Mouse (Mus musculus) ES-E14 (cell line): ENCODE measurements around the gene Stmn1. TPM values are rescaled to one million over a fixed set of nuclear protein-coding genes. Genes with fewer than 3 reads are reported as not detected.

Experiments
- DNase-seq: peaks from one replicate; pipeline ENCODE4 v3.0.0-alpha.2; 2013; ENCODE audit warnings: low read depth, low spot score
- H3K27ac ChIP-seq: 2 replicates; pipeline ENCODE4 v1.5.1; 2012; ENCODE audit warnings: low read depth, mild to moderate bottlenecking, low read length, moderate library complexity, mixed read lengths; ENCODE audit not compliant: poor library complexity, insufficient read depth, severe bottlenecking
- H3K36me3 ChIP-seq: 2 replicates; pipeline ENCODE4 v1.6.1; 2012; ENCODE audit warnings: mild to moderate bottlenecking, low read length, moderate library complexity, mixed read lengths; ENCODE audit not compliant: control insufficient read depth, poor library complexity, insufficient read depth, severe bottlenecking
- H3K4me1 ChIP-seq, 2 experiments: fragments of 150-350 bp in 1 of 2; sonication (generic) in 1 of 2; 2 replicates each; pipeline ENCODE4 v1.6.1; 2012; ENCODE audit warnings: low read length in 2 of 2, mild to moderate bottlenecking in 1 of 2, mixed read lengths in 1 of 2; ENCODE audit not compliant: control insufficient read depth in 2 of 2, insufficient read depth in 2 of 2, poor library complexity in 1 of 2
- H3K4me3 ChIP-seq, 2 experiments: fragments of 150-350 bp in 1 of 2; sonication (generic) in 1 of 2; 2 replicates each; pipeline ENCODE4 v1.5.1; 2012; ENCODE audit warnings: low read length in 2 of 2, low read depth in 1 of 2, mild to moderate bottlenecking in 1 of 2, mixed read lengths in 1 of 2; ENCODE audit not compliant: insufficient read depth in 1 of 2, poor library complexity in 1 of 2, severe bottlenecking in 1 of 2
- H3K9ac ChIP-seq: 2 replicates; pipeline ENCODE4 v1.6.1; 2012; ENCODE audit warnings: low read depth, mild to moderate bottlenecking, low read length, mixed read lengths; ENCODE audit not compliant: poor library complexity, insufficient read depth, severe bottlenecking
- H3K9me3 ChIP-seq: fragments of 150-350 bp; sonication (generic); 2 replicates; pipeline ENCODE4 v1.6.1; 2012; ENCODE audit warnings: low read depth, mild to moderate bottlenecking, low read length; ENCODE audit not compliant: control insufficient read depth, insufficient read depth
- CHD2 ChIP-seq: IDR thresholded peaks from 2 replicates; pipeline ENCODE4 v1.6.1; 2014; ENCODE audit warnings: mild to moderate bottlenecking, low read depth, low read length, inconsistent platforms
- HCFC1 ChIP-seq: IDR thresholded peaks from 2 replicates; pipeline ENCODE4 v1.6.1; 2012; ENCODE audit warnings: low read length, inconsistent platforms, borderline replicate concordance; ENCODE audit not compliant: insufficient read depth
- MAFK ChIP-seq: IDR thresholded peaks from 2 replicates; pipeline ENCODE4 v1.6.1; 2014; ENCODE audit warnings: mild to moderate bottlenecking, low read depth, low read length, inconsistent platforms; ENCODE audit not compliant: insufficient read depth
- ZC3H11A ChIP-seq: IDR thresholded peaks from 2 replicates; pipeline ENCODE4 v1.6.1; 2012; ENCODE audit warnings: low read depth, mild to moderate bottlenecking, inconsistent platforms, low read length, borderline replicate concordance
- ZNF384 ChIP-seq: IDR thresholded peaks from 2 replicates; pipeline ENCODE4 v1.6.1; 2012; ENCODE audit warnings: low read depth, low read length, inconsistent platforms
- in situ Hi-C, 2 experiments: fragments of 600-800 bp; cut with MboI; formaldehyde crosslinking; loops; one replicate each; pipeline ENCODE4 v1.15.1; 2025; ENCODE audit warnings: low sequenced_read_pairs in 2 of 2, inconsistent platforms in 1 of 2; ENCODE audit not compliant: unreplicated experiment in 2 of 2
- total RNA-seq: library from RNA; depleted of rRNA; stranded (reverse); fragments of 300-350 nt; gene quantifications from 2 replicates; pipeline ENCODE4 v1.2.3, GENCODE M21; 2012

Stmn1 gene
- total RNA-seq, 1 experiment = 361 TPM

GRCm38 (mm10) chr4:134465789-134466188 lies 2.3 kb upstream of the Stmn1 start:
- in situ Hi-C loops = no loop called here
- TF ChIP-seq MAFK (no peak), ZC3H11A (no peak), HCFC1 (no peak), CHD2 (no peak), ZNF384 (no peak)
- H3K36me3 ChIP-seq = peaks cover under 1% of the 10 kb centered on the region
- H3K9me3 ChIP-seq = no peaks in the 10 kb centered on the region
- H3K27ac ChIP-seq = 0 out of 2 replicates have a peak overlapping the region, but pooled peaks have one; percentile 9
- DNase-seq = no peak
- peak overlapping the region; percentile 40; the same call in 1 of the 2 replicates for H3K9ac ChIP-seq
- H3K4me1 ChIP-seq = peaks cover 9 to 10% of the 10 kb centered on the region in 2 experiments; a peak in 3 of 4 replicates
- peak overlapping the region in 1 of 2 experiments; percentile 20; a peak in 1 of 4 replicates for H3K4me3 ChIP-seq

GRCm38 (mm10) chr4:134466381-134467262 lies 1.5 kb upstream of the Stmn1 start:
- in situ Hi-C loops = no loop called here
- peaks cover 9 to 10% of the 10 kb centered on the region in 2 experiments; a peak in 3 of 4 replicates for H3K4me1 ChIP-seq
- TF ChIP-seq ZC3H11A (no peak), HCFC1 (no peak), ZNF384 (no peak), MAFK (no peak), CHD2 (no peak)
- H3K4me3 ChIP-seq = peak overlapping the region; percentile 1 to 68; a peak in 3 of 4 replicates
- peak overlapping the region; percentile 40; the same call in 1 of the 2 replicates for H3K9ac ChIP-seq
- H3K27ac ChIP-seq = peak overlapping the region; percentile 100; the same call in 1 of the 2 replicates
- DNase-seq = no peak
- no peaks in the 10 kb centered on the region for H3K9me3 ChIP-seq
- H3K36me3 ChIP-seq = peaks cover 6% of the 10 kb centered on the region

- Histone ChIP-seq H3K9me3 (no peaks in the 10 kb centered on the region), H3K9ac (peak overlapping the region; percentile 65), H3K4me1 (peaks cover 10 to 12% of the 10 kb centered on the region in 2 experiments; a peak in 3 of 4 replicates), H3K4me3 (peak overlapping the region; percentile 68 to 92), H3K27ac (peak overlapping the region; percentile 100), H3K36me3 (peaks cover 10% of the 10 kb centered on the region)
- in situ Hi-C loops = no loop called here
- TF ChIP-seq MAFK = no peak
- no peak for TF ChIP-seq ZNF384
- TF ChIP-seq ZC3H11A = no peak
- no peak for TF ChIP-seq CHD2
- TF ChIP-seq HCFC1 = no peak
- DNase-seq = peak; percentile 68
Measured at GRCm38 (mm10) chr4:134467435-134468214, 495 bp upstream of the Stmn1 start.

- peaks cover 10 to 12% of the 10 kb centered on the region in 2 experiments; a peak in 3 of 4 replicates for H3K4me1 ChIP-seq
- in situ Hi-C loops = no loop called here
- TF ChIP-seq HCFC1 (no peak), ZNF384 (no peak), MAFK (no peak), CHD2 (no peak), ZC3H11A (no peak)
- DNase-seq = peak; percentile 80
- H3K27ac ChIP-seq = peak overlapping the region; percentile 100
- H3K9ac ChIP-seq = peak overlapping the region; percentile 89
- peak overlapping the region; percentile 88 to 92 for H3K4me3 ChIP-seq
- no peaks in the 10 kb centered on the region for H3K9me3 ChIP-seq
- peaks cover 16% of the 10 kb centered on the region for H3K36me3 ChIP-seq
Measured at GRCm38 (mm10) chr4:134468578-134469266, 602 bp downstream of the Stmn1 start.
